Mouse (Mus musculus) heart, adult 10 weeks (tissue): ENCODE data around the gene Ccdc14. TPM values are rescaled to one million over a fixed set of nuclear protein-coding genes. Genes with fewer than 3 reads are reported as not detected.

Source experiments
- polyA plus RNA-seq: library from polyadenylated mRNA; stranded (reverse); fragments of 350-450 nt; fragmentation: Illumina TruSeq; extraction: RNeasy Lipid Tissue Mini Kit (QIAGEN cat#74804); gene quantifications from one replicate; pipeline ENCODE4 v1.2.3, GENCODE M21; 2014; ENCODE audit warnings: low read depth, low replicate concordance

Ccdc14 gene
- 2.8 TPM for polyA plus RNA-seq

DNA sequence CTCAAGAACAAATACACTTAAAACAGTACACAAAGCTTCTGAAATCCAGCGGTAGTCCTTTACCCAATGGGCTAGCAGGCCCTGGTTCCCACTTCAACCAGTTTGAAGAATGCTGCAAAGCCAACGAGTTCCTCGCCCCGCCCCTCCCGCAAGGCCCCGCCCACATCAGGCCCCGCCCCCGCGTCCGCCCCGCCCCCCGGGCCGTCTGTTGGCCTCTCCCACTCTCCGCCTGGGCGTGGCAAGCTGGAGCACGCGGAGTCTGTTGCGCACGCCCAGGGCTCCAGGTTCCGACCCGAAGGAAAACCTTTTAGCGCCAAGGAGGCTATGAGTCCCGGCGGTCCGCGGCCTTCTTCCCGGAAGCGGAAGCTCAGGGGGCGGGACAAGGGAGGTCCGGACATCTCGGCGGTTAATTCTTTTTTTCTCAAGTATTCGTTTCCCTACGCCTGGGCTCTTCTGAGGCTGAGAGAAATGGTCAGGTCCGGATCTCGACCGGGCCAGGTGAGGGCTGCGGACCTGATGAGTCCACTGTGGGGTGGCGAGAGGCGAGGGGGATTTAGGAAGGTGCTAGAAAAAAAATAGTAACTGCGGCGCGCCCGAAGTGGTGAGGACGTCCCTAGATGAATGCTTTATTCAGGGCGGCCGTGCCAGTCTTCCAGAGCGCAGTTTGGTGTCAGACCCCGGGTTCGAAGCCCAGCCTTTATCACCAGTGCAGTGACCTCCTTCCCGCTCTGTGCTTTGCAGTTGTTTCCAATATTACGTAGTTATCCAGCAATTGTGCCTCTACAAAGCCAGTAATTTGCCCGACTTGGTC lies at the start of gene Ccdc14:
Ccdc14 (plus strand) TSS at position 283 of the 811 bp plus-strand sequence.

GRCm38 (mm10) chr16:34649621-34650020 lies 40.8 kb upstream of the Ccdc14 start, which contains the start of gene Ropn1:
Gene Ropn1 (plus strand): TSS chr16:34649921.

GRCm38 (mm10) chr16:34745065-34745585 lies 54.7 kb downstream of the Ccdc14 start, which contains the start of gene Mylk:
Gene Mylk (plus strand): TSS chr16:34745210.

Other genes with a start within 250 kb of the Ccdc14 start
- 14.8 TPM for gene Kalrn, start 117.1 kb upstream of the Ccdc14 start, polyA plus RNA-seq
- not detected for gene Ropn1, start 40.7 kb upstream of the Ccdc14 start, polyA plus RNA-seq
- gene Mylk, start 54.6 kb downstream of the Ccdc14 start, polyA plus RNA-seq, result 21.0 TPM